Mouse (Mus musculus) megakaryocyte, embryonic 14.5 days (primary cell): ENCODE results near the gene Phf14. TPM values are rescaled to one million over a fixed set of nuclear protein-coding genes. Genes with fewer than 3 reads are reported as not detected.
A peak's percentile ranks its signal among the peaks of the same experiment; 100 is the strongest.

ENCODE experiments used
- H3K27me3 ChIP-seq: replicated peaks from 2 replicates; pipeline ENCODE3; 2012; ENCODE audit warnings: inconsistent platforms
- H3K36me3 ChIP-seq: replicated peaks from 2 replicates; pipeline ENCODE3; 2012; ENCODE audit warnings: low read length, inconsistent platforms, mixed read lengths
- H3K4me1 ChIP-seq: 2 replicates; pipeline ENCODE4 v1.6.1; 2012; ENCODE audit warnings: inconsistent platforms
- H3K4me3 ChIP-seq: replicated peaks from 2 replicates; pipeline ENCODE3; 2012; ENCODE audit warnings: moderate library complexity, mild to moderate bottlenecking, inconsistent platforms
- H3K9me3 ChIP-seq: 2 replicates; pipeline ENCODE4 v1.6.1; 2012; ENCODE audit warnings: inconsistent platforms
- FLI1 ChIP-seq: IDR thresholded peaks from 2 replicates; pipeline ENCODE4 v1.6.1; 2012; ENCODE audit warnings: low read length, inconsistent platforms, mixed read lengths
- GATA1 ChIP-seq: IDR thresholded peaks from 3 replicates; pipeline ENCODE4 v1.6.1; 2012; ENCODE audit warnings: mixed read lengths, low read length, inconsistent platforms, borderline replicate concordance
- polyA plus RNA-seq: library from polyadenylated mRNA; stranded (reverse); fragments of >175 nt; gene quantifications from 2 replicates; pipeline ENCODE4 v1.2.3, GENCODE M21; 2012; ENCODE audit warnings: low replicate concordance; ENCODE audit not compliant: insufficient read depth

Gene Phf14
- polyA plus RNA-seq, 1 experiment: 7.9 TPM

DNA sequence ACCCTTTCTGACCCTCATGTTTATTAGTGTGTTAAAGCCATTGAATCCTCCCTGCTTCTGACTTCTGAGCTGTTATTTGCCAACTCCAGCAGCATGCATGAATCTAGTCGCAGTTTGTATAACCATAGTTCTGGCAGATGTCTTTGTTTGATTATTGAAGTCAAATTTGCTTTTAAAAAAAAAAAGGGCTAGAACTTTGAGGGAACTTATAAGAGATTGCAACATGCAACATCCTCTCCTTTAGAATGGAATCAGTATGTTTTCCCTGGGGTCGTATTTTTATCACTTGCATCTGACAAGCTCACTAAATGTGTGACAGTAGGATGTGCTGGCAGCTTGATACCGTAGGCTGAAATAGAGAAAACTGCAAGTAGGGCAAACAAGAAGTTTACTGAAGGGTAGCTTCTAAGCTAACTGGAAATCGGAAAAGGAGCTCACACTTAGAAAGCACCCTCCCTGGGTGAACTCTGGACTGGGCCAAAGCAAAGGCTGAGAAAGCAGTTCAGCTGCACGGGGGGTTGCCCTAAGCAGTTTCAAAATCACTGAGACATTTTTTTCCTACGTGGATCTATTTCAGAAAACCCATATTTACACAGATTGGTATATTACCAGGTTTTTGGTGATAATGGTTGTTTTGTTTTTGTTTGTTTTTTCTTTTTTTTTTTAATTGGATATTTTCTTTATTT is 175.1 kb downstream of the Phf14 start:
- Histone ChIP-seq H3K27me3 (no peaks in the 10 kb centered on the region), H3K36me3 (peaks cover 34% of the 10 kb centered on the region), H3K4me3 (no peak overlapping the region), H3K4me1 (peaks cover 12% of the 10 kb centered on the region), H3K9me3 (no peaks in the 10 kb centered on the region)
- TF ChIP-seq FLI1: no peak
- TF ChIP-seq GATA1: no peak

DNA sequence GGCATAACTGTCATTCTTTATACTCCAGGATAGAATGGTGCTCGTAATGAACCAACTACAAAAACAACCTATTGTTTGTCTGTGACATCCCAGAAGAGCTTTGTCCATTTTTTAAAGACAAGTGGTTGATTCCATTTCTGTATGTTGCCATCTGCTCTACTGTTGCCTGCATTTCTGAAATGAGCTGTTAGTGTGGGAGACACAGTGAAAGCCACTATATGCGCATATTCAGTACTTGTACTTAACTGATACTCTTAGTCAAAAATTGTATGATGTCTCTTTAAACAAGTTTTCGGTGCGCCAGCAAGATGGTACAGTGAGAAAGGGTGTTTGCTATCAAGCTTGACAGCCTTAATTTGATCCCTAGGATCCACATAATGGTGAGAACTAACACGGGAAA is 177.1 kb downstream of the Phf14 start:
- Histone ChIP-seq H3K27me3 (no peaks in the 10 kb centered on the region), H3K36me3 (peaks cover 27% of the 10 kb centered on the region), H3K4me1 (peaks cover 9% of the 10 kb centered on the region), H3K4me3 (no peak overlapping the region), H3K9me3 (no peaks in the 10 kb centered on the region)
- no peak for TF ChIP-seq FLI1
- no peak for TF ChIP-seq GATA1

DNA sequence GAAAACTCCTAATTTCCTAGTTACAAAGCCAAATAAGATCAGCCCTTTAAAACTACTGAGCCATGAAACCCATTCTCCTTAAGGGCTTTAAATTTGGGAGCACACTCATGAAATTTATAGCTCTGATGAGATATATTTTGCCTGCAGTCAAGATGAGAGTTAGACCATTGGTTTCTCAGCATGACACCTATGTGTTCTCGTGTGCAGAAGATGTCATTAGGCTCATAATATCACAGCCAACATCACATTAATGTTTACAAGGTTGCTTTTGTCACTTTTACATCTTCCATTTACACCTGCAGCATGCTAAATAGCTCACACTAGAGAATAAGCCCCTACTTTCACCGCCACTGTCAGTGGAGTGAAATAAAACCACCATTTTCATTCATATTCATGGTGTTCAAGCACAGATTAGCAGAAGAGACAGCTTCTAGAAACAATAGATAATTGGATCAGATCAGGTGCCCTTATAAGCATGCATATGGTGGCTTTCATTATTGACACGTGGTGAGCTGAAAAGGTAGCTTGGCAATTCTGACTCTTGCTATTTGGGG is 181.9 kb downstream of the Phf14 start:
- H3K9me3 ChIP-seq: peaks cover 11% of the 10 kb centered on the region
- no peak for TF ChIP-seq GATA1
- no peak for TF ChIP-seq FLI1
- no peaks in the 10 kb centered on the region for H3K27me3 ChIP-seq
- peaks cover 3% of the 10 kb centered on the region for H3K36me3 ChIP-seq
- H3K4me3 ChIP-seq: no peak overlapping the region
- H3K4me1 ChIP-seq: peaks cover 3% of the 10 kb centered on the region; the same call in 1 of the 2 replicates

DNA sequence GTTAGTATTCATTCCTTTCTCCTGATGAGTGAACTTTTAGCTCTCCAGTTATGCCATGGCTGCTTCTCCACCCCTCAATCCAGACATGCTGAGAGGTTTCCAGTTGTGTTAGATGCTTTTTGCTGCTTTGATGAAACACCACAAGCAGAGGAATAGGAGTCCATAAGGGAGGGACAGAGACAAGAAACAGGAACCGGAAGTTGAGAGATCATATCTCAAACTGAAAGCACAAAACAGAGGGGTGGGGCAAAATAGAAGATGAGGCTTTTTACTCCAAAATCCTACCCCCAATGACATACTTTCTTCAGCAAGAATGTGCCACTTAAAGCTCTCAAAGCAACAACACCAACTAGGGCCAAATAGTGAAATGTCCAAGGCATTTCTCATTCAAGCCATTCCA is 188.1 kb downstream of the Phf14 start:
- Histone ChIP-seq H3K27me3 (no peaks in the 10 kb centered on the region), H3K4me1 (peaks cover 34% of the 10 kb centered on the region), H3K36me3 (peaks cover 7% of the 10 kb centered on the region), H3K4me3 (no peak overlapping the region), H3K9me3 (peaks cover 11% of the 10 kb centered on the region)
- TF ChIP-seq FLI1 (no peak), GATA1 (no peak)

DNA sequence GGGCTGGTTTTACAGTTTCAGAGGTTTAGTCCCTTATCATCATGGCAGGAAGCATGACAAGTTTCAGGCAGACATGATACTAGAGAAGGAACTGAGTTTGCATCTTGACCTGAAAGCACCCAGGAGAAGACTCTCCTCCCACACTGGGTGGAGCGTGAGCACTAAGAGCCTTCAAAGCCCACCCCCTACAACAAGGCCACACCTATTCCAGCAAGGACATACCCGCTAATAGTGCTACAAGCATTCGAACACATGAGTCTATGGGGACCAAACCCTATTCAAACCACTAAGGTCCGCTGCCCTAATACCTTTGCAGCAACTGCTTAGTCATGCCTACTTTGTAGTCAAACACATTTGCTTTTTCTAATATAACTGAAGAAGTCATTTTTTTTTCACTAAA is 189.5 kb downstream of the Phf14 start:
- Histone ChIP-seq H3K4me3 (no peak overlapping the region), H3K36me3 (peaks cover 5% of the 10 kb centered on the region), H3K4me1 (peaks cover 34% of the 10 kb centered on the region), H3K9me3 (peaks cover under 1% of the 10 kb centered on the region; the same call in 1 of the 2 replicates), H3K27me3 (no peaks in the 10 kb centered on the region)
- TF ChIP-seq FLI1: no peak

DNA sequence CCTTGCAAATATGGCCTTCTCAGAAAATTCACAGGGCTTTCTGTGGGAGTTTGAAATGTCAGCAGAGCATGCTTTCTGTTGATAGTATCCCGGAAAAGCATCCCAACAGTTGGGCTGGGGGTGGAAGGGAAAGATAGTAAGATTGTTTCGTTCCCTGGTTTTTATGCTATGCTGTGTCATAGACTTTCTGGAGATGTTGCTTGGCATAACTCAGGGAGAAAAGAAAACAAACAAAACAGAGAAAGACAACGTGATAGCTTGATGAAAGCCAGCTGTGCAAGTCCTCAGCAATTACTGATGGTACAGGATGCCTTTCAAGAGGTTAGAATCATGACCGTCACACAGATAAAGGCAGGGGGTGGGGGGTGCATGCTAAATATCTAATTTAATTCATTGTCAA is 197.5 kb downstream of the Phf14 start:
- Histone ChIP-seq H3K9me3 (no peaks in the 10 kb centered on the region), H3K27me3 (no peaks in the 10 kb centered on the region), H3K4me3 (no peak overlapping the region), H3K4me1 (peaks cover 5% of the 10 kb centered on the region), H3K36me3 (peaks cover under 1% of the 10 kb centered on the region)
- TF ChIP-seq GATA1 (no peak), FLI1 (no peak)

DNA sequence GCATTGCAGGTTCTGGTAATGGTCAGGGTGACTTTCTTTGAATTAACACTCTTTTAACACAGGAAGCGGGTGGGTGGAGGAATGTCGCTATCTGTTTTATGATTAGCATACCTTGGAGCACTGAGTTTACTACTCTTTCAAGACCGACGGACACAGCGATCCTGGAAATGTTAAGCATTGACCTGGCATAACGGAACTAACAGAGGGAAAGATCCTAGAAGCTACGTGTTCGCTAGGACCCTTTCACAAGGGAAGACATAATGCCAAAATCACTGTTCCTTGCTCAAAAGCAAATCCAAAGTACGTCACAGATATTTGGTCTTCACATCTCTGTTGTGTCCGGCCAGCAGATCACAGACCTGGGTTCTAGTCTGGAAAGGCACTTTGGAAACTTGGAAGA is 199.7 kb downstream of the Phf14 start:
- TF ChIP-seq GATA1 (no peak), FLI1 (no peak)

DNA sequence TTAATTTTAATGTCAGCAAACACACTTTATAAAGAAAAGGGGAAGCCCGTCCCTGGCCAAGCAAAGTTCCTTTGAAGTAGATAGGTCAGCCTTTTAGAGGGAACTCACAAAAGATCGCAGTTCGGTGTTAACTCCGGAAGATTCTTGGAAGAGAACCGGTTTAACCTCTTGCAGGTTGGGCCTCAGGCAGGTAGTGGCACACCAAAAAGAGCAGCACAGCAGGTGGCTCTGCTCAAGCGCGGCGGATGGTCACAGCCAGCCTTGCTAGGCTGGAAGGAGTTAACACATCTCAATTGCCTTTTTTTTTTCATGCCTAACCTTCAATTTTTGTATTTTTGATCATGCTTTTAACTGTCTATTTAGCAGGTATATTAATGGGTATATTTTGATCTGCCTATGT is 200.2 kb downstream of the Phf14 start:
- Histone ChIP-seq H3K36me3 (no peaks in the 10 kb centered on the region), H3K27me3 (no peaks in the 10 kb centered on the region), H3K4me1 (peaks cover 1% of the 10 kb centered on the region), H3K9me3 (no peaks in the 10 kb centered on the region), H3K4me3 (no peak overlapping the region)
- TF ChIP-seq FLI1 (no peak), GATA1 (no peak)

More for the DNA sequence above, 199.7 kb downstream of the Phf14 start:
- H3K4me1 ChIP-seq: peaks cover 5% of the 10 kb centered on the region
- H3K9me3 ChIP-seq: no peaks in the 10 kb centered on the region
- no peaks in the 10 kb centered on the region for H3K27me3 ChIP-seq
- H3K4me3 ChIP-seq: no peak overlapping the region
- no peaks in the 10 kb centered on the region for H3K36me3 ChIP-seq

DNA sequence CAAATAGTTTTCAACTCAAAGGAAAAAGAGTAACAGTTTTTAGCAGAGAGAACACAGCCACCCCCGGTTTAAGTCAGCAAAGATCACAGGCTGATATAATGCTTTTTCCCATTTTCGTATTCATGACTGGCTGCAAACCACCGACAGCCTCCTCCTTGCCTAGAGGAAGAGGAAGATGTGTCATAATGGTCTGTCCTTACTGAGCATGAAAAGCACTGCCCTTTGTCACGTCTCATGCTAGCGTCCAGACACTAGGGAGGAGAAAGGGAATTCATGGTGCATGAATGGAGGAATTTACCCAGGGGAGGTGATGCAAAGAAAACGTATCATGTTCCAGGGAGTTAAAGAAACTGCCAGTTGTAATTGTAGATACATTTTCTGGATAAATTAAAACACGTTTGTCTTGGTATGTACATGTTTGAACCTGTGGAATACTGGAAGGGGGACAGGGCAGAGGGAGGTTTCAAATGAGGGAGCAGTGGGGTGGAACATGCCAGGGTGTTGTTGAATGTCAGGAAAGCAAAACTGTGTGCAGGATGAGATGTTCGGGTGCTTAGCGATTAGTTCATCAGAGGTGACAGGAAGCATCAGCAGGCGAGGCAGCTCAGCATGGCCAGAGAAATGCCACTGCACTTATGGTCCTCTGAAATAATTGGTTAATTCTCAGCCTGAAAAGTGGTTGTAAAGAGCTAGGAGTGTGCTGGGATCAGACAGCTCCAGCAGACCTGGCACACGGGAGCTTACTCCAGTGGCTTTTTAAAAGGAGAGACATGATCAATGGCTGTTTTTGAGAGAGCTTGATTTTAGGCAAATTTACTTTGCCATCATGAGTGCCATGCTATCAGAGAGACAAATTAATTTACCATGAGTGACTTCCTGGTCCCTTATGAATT is 209.6 kb downstream of the Phf14 start:
- TF ChIP-seq FLI1 (no peak), GATA1 (no peak)
- Histone ChIP-seq H3K4me1 (peaks cover 55% of the 10 kb centered on the region), H3K36me3 (peaks cover 3% of the 10 kb centered on the region), H3K27me3 (no peaks in the 10 kb centered on the region), H3K4me3 (peak overlapping the region; percentile 86), H3K9me3 (no peaks in the 10 kb centered on the region)

DNA sequence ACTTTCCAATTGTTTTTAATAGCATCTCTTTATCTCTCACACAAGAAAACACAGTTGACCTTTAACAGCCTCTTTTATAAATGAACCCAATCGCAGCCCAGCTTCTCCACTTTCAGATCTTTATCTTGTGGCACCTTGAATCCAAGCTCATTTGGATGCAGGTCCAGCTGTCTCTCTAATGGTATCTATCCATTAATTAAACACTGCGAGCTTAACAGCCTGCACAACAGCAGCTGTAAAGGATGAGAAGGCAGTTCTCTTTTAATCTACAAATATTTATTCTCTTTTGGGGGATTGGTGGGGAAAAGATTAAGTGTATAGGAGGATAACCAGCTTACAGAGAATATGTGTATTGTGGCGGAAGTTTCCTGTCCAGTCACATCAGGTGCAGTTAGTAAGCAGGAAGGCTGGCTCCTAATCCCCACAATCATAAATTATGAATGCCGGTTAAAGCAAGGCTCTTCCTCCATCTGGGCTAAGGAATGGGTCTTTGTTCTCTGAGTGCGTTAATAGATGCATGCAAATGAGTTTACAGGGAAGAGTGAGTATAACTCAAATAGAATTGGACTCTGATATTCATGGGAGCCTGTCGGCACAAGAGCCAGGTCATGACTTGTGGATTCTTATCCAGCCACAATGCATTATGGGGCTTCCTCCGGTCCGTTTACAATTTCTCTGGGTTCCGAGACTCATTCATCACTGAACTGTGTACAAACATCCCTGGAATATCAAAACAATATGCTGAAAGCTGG is 210.4 kb downstream of the Phf14 start:
- no peak for TF ChIP-seq FLI1
- H3K27me3 ChIP-seq: no peaks in the 10 kb centered on the region
- H3K36me3 ChIP-seq: peaks cover 3% of the 10 kb centered on the region
- no peaks in the 10 kb centered on the region for H3K9me3 ChIP-seq
- H3K4me3 ChIP-seq: no peak overlapping the region
- H3K4me1 ChIP-seq: peaks cover 57% of the 10 kb centered on the region
